In genomic region chrX:106380608-106381007, GRCm38 (mm10) we compare ENCODE assay signal across 20 mouse cellular contexts.
DNase-seq lines count a peak whose midpoint lies in the region; TF ChIP-seq lines count a peak whose summit lies in the region.
"Had no signal": no experiment of that assay in that cellular context is flagged by ENCODE, and none has a peak within 500 bp of the region (broad histone marks: within the 10 kb centered on the region; RNA-seq: fewer than 3 reads in every experiment).

No protein-coding gene starts in this region.

- no peak overlapping the region for H3K4me3 ChIP-seq in MEL (ENCODE audit: control insufficient read depth in 1 of 2, insufficient read depth in 1 of 2, low read depth in 2 of 2, low read length in 2 of 2)
- no peak overlapping the region for H3K4me3 ChIP-seq in forebrain, embryonic 10.5 days
- H3K4me3 ChIP-seq: heart, embryonic 13.5 days; intestine, embryonic 15.5 days; liver, embryonic 12.5 days; midbrain, embryonic 12.5 days had no signal

- H3K27me3 ChIP-seq in MEL (ENCODE audit: control insufficient read depth in 1 of 2, insufficient read depth in 2 of 2, low read length in 2 of 2) = no peaks in the 10 kb centered on the region
- peaks cover 9% of the 10 kb centered on the region; the same call in 1 of the 2 replicates for H3K27me3 ChIP-seq in forebrain, embryonic 10.5 days (ENCODE audit: poor library complexity, severe bottlenecking)
- H3K27me3 ChIP-seq: heart, embryonic 13.5 days; intestine, embryonic 15.5 days; liver, embryonic 12.5 days; midbrain, embryonic 12.5 days had no signal

- H3K9ac ChIP-seq in MEL (ENCODE audit: control insufficient read depth, low read depth, low read length, poor library complexity, severe bottlenecking) = no peak overlapping the region
- H3K9ac ChIP-seq: heart, embryonic 13.5 days; hindbrain, embryonic 14.5 days; intestine, embryonic 15.5 days; liver, embryonic 12.5 days; lung, embryonic 14.5 days; midbrain, embryonic 12.5 days had no signal

- H3K27ac ChIP-seq in MEL (ENCODE audit: control insufficient read depth, low read depth, low read length) = no peak overlapping the region
- H3K27ac ChIP-seq in forebrain, embryonic 10.5 days = no peak overlapping the region
- H3K27ac ChIP-seq: heart, embryonic 13.5 days; hindbrain, embryonic 14.5 days; intestine, embryonic 15.5 days; liver, embryonic 12.5 days; macrophage; midbrain, embryonic 12.5 days had no signal

- DNase-seq in embryo, embryonic 11 days = peak; percentile 0
- no peak for DNase-seq in embryo, embryonic 9.5 days (ENCODE audit: extremely low spot score)
- DNase-seq in kidney, adult 9 months = peak; percentile 0
- DNase-seq in kidney, postnatal 14 days = no peak
- peak; percentile 12 for DNase-seq in 3T3-L1 (ENCODE audit: low read depth, low spot score)
- DNase-seq in MEL (ENCODE audit: low read depth, low spot score) = peak; percentile 6
- DNase-seq in lung, postnatal 36 days = no peak
- no peak for DNase-seq in forebrain, embryonic 10.5 days (ENCODE audit: extremely low spot score, low spot score)
- DNase-seq: B cell, adult 2 months; cerebellum, adult 2 months; cerebellum, postnatal 36 days; kidney, postnatal 10 days; lung, embryonic 14.5 days; thymus, postnatal 14 days had no signal

- TF ChIP-seq CTCF in MEL (IDR thresholded peaks at IDR 0.05 in 2 of 3, conservative IDR thresholded peaks at IDR 0.05 in 1 of 3; ENCODE audit: control insufficient read depth in 1 of 3, insufficient read depth in 1 of 3, low read depth in 2 of 3, low read length in 3 of 3, poor library complexity in 1 of 3, severe bottlenecking in 1 of 3) = peak in 2 of 3 experiments; percentile 6 to 11; a peak in 1 of 6 replicates

- no peaks in the 10 kb centered on the region for H3K79me2 ChIP-seq in MEL (ENCODE audit: control insufficient read depth, insufficient read depth, low read length, poor library complexity)

- no peak for TF ChIP-seq EP300 in MEL (IDR thresholded peaks at IDR 0.05; ENCODE audit: low read depth in 1 of 2, low read length in 2 of 2)

- no peak; the same call in 1 of the 2 replicates for TF ChIP-seq RAD21 in MEL (IDR thresholded peaks at IDR 0.05; ENCODE audit: low read depth, low read length)

- no peak for TF ChIP-seq POLR2A in MEL (IDR thresholded peaks at IDR 0.05; ENCODE audit: control insufficient read depth in 1 of 2, insufficient read depth in 1 of 2, low read depth in 1 of 2, low read length in 2 of 2, poor library complexity in 1 of 2)

- no peaks in the 10 kb centered on the region for H3K4me1 ChIP-seq in MEL (ENCODE audit: control insufficient read depth in 1 of 2, insufficient read depth in 2 of 2, low read length in 2 of 2)
- H3K4me1 ChIP-seq in forebrain, embryonic 10.5 days = no peaks in the 10 kb centered on the region
- H3K4me1 ChIP-seq: heart, embryonic 13.5 days; intestine, embryonic 15.5 days; liver, embryonic 12.5 days; midbrain, embryonic 12.5 days had no signal

- H3K9me3 ChIP-seq in MEL (replicated peaks; ENCODE audit: insufficient read depth, low read length) = no peaks in the 10 kb centered on the region
- no peaks in the 10 kb centered on the region for H3K9me3 ChIP-seq in forebrain, embryonic 10.5 days
- H3K9me3 ChIP-seq: heart, embryonic 13.5 days; intestine, embryonic 15.5 days; liver, embryonic 12.5 days; midbrain, embryonic 12.5 days had no signal

- no peaks in the 10 kb centered on the region for H3K36me3 ChIP-seq in MEL (ENCODE audit: control insufficient read depth in 1 of 2, insufficient read depth in 2 of 2, low read length in 2 of 2)
- H3K36me3 ChIP-seq in forebrain, embryonic 10.5 days (replicated peaks) = no peaks in the 10 kb centered on the region
- H3K36me3 ChIP-seq: heart, embryonic 13.5 days; intestine, embryonic 15.5 days; liver, embryonic 12.5 days; midbrain, embryonic 12.5 days had no signal

TF ChIP-seq in MEL, 35 proteins besides CTCF, POLR2A, EP300 and RAD21:
- TF ChIP-seq MXI1 (IDR thresholded peaks at IDR 0.05; ENCODE audit: low read depth, low read length) (no peak), ZMIZ1 (IDR thresholded peaks at IDR 0.05; ENCODE audit: low read depth, low read length) (no peak), NELFE (IDR thresholded peaks at IDR 0.05; ENCODE audit: low read depth, low read length) (no peak), SIN3A (IDR thresholded peaks at IDR 0.05; ENCODE audit: low read length) (no peak), POLR2AphosphoS5 (IDR thresholded peaks at IDR 0.05; ENCODE audit: borderline replicate concordance, low read depth, low read length) (no peak), RCOR1 (IDR thresholded peaks at IDR 0.05; ENCODE audit: low read depth, low read length) (no peak), ZKSCAN1 (IDR thresholded peaks at IDR 0.05; ENCODE audit: low read depth, low read length) (no peak), E2F4 (IDR thresholded peaks at IDR 0.05; ENCODE audit: borderline replicate concordance, low read depth, low read length) (no peak), MAZ (IDR thresholded peaks at IDR 0.05; ENCODE audit: low read depth, low read length) (no peak), ZNF384 (IDR thresholded peaks at IDR 0.05; ENCODE audit: low read depth, low read length) (no peak), ETS1 (IDR thresholded peaks at IDR 0.05; ENCODE audit: low read depth, low read length) (no peak), ELF1 (IDR thresholded peaks at IDR 0.05; ENCODE audit: low read depth, low read length) (no peak), ZC3H11A (IDR thresholded peaks at IDR 0.05; ENCODE audit: low read depth, low read length) (no peak), USF1 (IDR thresholded peaks at IDR 0.05; ENCODE audit: low read depth, low read length) (no peak)

Comparison
In these comparisons a context has a peak if more than half of its experiments do, and no peak if none do; other contexts are left out.
1. DNase-seq: peak in embryo, embryonic 11 days (single experiment), kidney, adult 9 months (single experiment), 3T3-L1 (single experiment) and MEL (single experiment); none in embryo, embryonic 9.5 days (single experiment), kidney, postnatal 14 days (single experiment), lung, postnatal 36 days (single experiment) and forebrain, embryonic 10.5 days (single experiment).